Mouse (Mus musculus) liver, adult 2 months (tissue): Measurements from ENCODE around the gene Plekha3. TPM values are rescaled to one million over a fixed set of nuclear protein-coding genes. Genes with fewer than 3 reads are reported as not detected.

ENCODE experiments used
- DNase-seq: peaks from one replicate; pipeline ENCODE4 v3.0.0-alpha.2; 2011; ENCODE audit warnings: low read depth, low spot score; ENCODE audit errors: extremely low read depth
- H3K27ac ChIP-seq: fragments of 200-500 bp; replicated peaks from 2 replicates; pipeline ENCODE4 v1.5.1; 2012; ENCODE audit warnings: low read depth, mild to moderate bottlenecking, control low read depth, inconsistent platforms, low read length; ENCODE audit not compliant: insufficient read depth
- H3K27me3 ChIP-seq: fragments of 200-500 bp; 2 replicates; pipeline ENCODE4 v1.6.1; 2012; ENCODE audit warnings: mild to moderate bottlenecking, moderate library complexity, low read length, inconsistent platforms; ENCODE audit not compliant: control insufficient read depth, insufficient read depth
- H3K36me3 ChIP-seq: fragments of 200-500 bp; 2 replicates; pipeline ENCODE4 v1.6.1; 2012; ENCODE audit warnings: low read length, inconsistent platforms; ENCODE audit not compliant: control insufficient read depth, insufficient read depth
- H3K4me1 ChIP-seq: fragments of 200-500 bp; 2 replicates; pipeline ENCODE4 v1.6.1; 2011; ENCODE audit warnings: low read length; ENCODE audit not compliant: control insufficient read depth, insufficient read depth
- H3K4me3 ChIP-seq: fragments of 200-500 bp; 2 replicates; pipeline ENCODE4 v1.5.1; 2011; ENCODE audit warnings: low read depth, mild to moderate bottlenecking, control low read depth, low read length, moderate library complexity; ENCODE audit not compliant: insufficient read depth
- H3K79me2 ChIP-seq: fragments of 200-500 bp; 2 replicates; pipeline ENCODE4 v1.6.1; 2012; ENCODE audit warnings: inconsistent platforms, mild to moderate bottlenecking, low read length, moderate library complexity; ENCODE audit not compliant: control insufficient read depth, insufficient read depth
- H3K9ac ChIP-seq: fragments of 200-500 bp; 2 replicates; pipeline ENCODE4 v1.6.1; 2012; ENCODE audit warnings: low read depth, mild to moderate bottlenecking, control low read depth, inconsistent platforms, low read length
- CTCF ChIP-seq: fragments of 200-500 bp; IDR thresholded peaks from 2 replicates; pipeline ENCODE4 v1.5.1; 2011; ENCODE audit warnings: low read depth, low read length, control low read depth
- POLR2A ChIP-seq: fragments of 200-500 bp; IDR thresholded peaks from 2 replicates; pipeline ENCODE4 v1.6.1; 2011; ENCODE audit warnings: low read length, control low read depth; ENCODE audit not compliant: insufficient read depth; ENCODE audit errors: extremely low read depth
- WGBS: fragments of 180-500 bp; shearing (Covaris S2); methylation state at CpG from one replicate; pipeline ENCODE4 v1.1.7; 2018; 5-methylcytosine and 5-hydroxymethylcytosine counted together
- polyA plus RNA-seq: library from polyadenylated mRNA; depleted of rRNA; stranded (reverse); fragments of >200 nt; gene quantifications from 2 replicates; pipeline ENCODE4 v1.2.3, GENCODE M21; 2012
- total RNA-seq: library from RNA; depleted of rRNA; stranded (reverse); fragments of >200 nt; gene quantifications from 2 replicates; pipeline ENCODE4 v1.2.3, GENCODE M21; 2014

Gene Plekha3
- total and polyA plus RNA-seq, 2 experiments, result 7.4 to 14.3 TPM

DNA sequence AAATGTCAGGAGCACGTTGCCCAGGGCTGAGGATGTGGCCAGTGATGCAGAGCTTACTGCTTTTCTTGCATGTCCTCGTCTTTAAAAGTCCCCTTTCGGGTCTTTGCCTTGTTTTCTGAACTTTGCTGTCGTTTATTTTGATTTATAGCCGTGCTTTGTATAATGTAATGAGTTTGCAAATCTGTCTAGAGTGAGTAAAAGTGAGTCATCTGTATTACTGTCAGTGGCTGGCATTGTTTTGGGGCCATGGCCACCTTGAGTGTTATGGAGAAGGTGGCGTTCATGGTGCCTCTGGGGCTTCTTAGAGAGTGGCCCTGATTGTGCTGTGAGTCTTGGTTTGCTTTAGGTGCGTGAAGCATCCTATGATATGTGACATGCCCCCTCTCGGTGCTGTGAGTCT lies 7.2 kb downstream of the Plekha3 start:
- Histone ChIP-seq H3K27me3 (no peaks in the 10 kb centered on the region), H3K4me1 (0 out of 2 replicates have a peak, but pooled peaks cover 2% of the 10 kb centered on the region), H3K9ac (no peak overlapping the region), H3K79me2 (peaks cover 3% of the 10 kb centered on the region; the same call in 1 of the 2 replicates), H3K4me3 (no peak overlapping the region), H3K27ac (no peak overlapping the region), H3K36me3 (peaks cover 32% of the 10 kb centered on the region)
- TF ChIP-seq CTCF (no peak), POLR2A (no peak)
- no peak for DNase-seq
- 96% methylated on average over 8 of the region's 8 CpGs for WGBS

DNA sequence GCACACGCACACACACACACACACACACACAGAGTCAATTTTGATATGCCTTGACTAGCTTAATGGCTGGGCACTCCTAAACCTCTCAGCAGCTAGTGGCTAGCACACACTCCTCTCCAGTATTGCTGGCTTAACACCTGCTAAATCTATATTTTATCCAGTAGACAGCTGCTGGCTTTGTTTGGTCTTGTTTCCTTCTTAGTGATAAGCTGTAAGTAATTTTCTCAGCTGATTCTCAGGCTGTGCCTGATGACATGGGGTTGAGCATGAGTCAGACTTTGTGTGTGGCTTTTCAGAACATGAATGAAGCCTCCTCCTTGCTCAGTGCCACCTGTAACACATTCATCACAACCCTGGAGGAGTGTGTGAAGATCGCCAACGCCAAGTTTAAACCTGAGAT lies 11.9 kb downstream of the Plekha3 start:
- H3K4me3 ChIP-seq, result no peak overlapping the region
- H3K27me3 ChIP-seq, result no peaks in the 10 kb centered on the region
- H3K9ac ChIP-seq, result no peak overlapping the region
- peaks cover 2% of the 10 kb centered on the region; the same call in 1 of the 2 replicates for H3K4me1 ChIP-seq
- no peak overlapping the region for H3K27ac ChIP-seq
- no peak for DNase-seq
- no peaks in the 10 kb centered on the region for H3K79me2 ChIP-seq
- peaks cover 41% of the 10 kb centered on the region for H3K36me3 ChIP-seq
- no peak for TF ChIP-seq CTCF
- TF ChIP-seq POLR2A, result no peak
- 93% methylated on average over 3 of the region's 3 CpGs for WGBS

DNA sequence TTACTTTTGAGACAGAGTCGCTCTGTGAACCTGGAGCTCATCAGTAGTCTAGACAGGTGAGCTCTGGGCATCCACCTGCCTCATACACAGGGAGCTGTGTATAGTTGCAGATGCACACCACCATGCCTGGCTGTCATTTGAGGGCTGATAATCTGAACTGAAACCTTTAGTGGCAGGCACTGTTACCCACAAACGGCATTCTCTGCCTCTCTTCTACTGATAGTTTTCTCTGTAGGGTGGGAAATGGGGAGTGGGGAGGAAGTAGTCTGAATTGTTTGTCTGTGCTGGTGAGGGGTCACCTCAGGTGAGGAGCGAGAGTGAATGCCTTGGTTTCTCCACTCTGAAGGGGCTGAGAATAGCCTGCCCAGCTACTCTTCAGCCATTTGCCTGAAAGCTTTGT lies 12.5 kb downstream of the Plekha3 start:
- Histone ChIP-seq H3K4me3 (no peak overlapping the region), H3K36me3 (peaks cover 46% of the 10 kb centered on the region), H3K27ac (no peak overlapping the region), H3K9ac (no peak overlapping the region), H3K79me2 (no peaks in the 10 kb centered on the region), H3K27me3 (no peaks in the 10 kb centered on the region), H3K4me1 (peaks cover 2% of the 10 kb centered on the region; the same call in 1 of the 2 replicates)
- WGBS, result 72% methylated on average over 3 of the region's 3 CpGs
- no peak for DNase-seq
- TF ChIP-seq CTCF (no peak), POLR2A (no peak)

GRCm38 (mm10) chr2:76688162-76688561 lies 13.1 kb downstream of the Plekha3 start:
- 83% methylated on average over 7 of the region's 7 CpGs for WGBS

DNA sequence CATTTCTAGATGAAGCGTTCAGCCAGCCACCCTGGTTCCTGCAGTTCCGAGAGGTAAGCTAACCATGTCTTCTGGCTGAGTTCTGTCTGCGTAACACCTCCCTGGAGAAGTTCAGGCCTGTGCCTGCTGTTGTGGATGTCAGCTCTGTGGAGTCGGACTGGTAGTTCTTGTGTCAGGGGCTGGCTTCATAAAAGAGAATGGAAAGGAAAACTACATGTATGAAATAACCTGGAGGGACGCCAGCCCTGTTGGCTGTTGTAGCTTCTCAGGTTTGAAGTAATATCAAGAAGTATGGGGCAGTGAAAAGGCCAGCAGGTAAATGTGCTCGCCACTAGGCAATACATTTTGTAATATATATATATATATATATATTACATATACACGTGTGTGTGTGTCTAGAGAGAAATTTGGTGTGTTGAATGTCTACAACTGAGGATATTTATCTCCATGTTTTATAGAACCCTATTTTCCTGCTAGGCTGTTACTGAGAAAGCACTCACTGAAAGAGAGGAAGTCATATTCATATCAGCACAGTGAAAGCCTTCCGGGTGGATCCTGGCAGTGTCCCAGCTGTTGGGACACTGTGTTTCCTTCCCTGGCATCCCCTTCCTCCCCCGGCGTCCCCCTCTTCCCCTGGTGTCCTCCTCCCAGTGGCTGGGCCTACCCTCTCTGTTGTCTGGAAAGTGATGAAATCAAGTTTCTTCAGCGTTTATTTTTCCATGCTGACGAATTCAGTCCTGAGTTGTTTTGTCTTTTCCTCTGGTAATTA lies 15.5 kb downstream of the Plekha3 start:
- peaks cover 53% of the 10 kb centered on the region for H3K36me3 ChIP-seq
- no peak overlapping the region for H3K9ac ChIP-seq
- TF ChIP-seq POLR2A (no peak), CTCF (no peak)
- WGBS, result 68% methylated on average over 12 of the region's 12 CpGs
- DNase-seq, result peak; percentile 26
- no peak overlapping the region for H3K4me3 ChIP-seq
- no peaks in the 10 kb centered on the region for H3K27me3 ChIP-seq
- no peaks in the 10 kb centered on the region for H3K79me2 ChIP-seq
- no peak overlapping the region for H3K27ac ChIP-seq
- peaks cover 2% of the 10 kb centered on the region; the same call in 1 of the 2 replicates for H3K4me1 ChIP-seq

More at GRCm38 (mm10) chr2:76688162-76688561, 13.1 kb downstream of the Plekha3 start:
- Histone ChIP-seq H3K27ac (no peak overlapping the region), H3K9ac (no peak overlapping the region), H3K4me1 (peaks cover 2% of the 10 kb centered on the region; the same call in 1 of the 2 replicates), H3K79me2 (no peaks in the 10 kb centered on the region), H3K36me3 (peaks cover 48% of the 10 kb centered on the region), H3K4me3 (no peak overlapping the region), H3K27me3 (no peaks in the 10 kb centered on the region)
- no peak for DNase-seq
- TF ChIP-seq POLR2A (no peak), CTCF (no peak)

DNA sequence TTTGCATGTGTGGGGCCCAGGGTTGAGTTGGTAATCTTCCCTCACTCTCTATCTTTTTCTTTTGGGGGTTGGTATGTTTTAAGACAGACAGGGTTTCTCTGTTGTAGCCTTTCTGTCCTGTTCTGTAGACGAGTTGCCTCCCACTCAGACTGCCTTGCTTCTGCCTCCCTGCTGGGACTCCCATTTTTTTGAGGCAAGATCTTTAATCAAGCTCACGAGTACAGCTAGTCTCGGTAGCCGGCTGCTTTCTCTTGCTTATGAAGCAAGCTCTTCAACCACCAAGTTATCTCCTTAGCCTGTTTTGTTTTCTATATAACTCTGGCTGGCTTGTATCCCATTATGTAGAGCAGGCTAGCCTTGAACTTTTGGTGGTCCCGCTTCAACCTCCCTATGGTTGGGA lies 18.7 kb downstream of the Plekha3 start:
- Histone ChIP-seq H3K27ac (no peak overlapping the region), H3K27me3 (no peaks in the 10 kb centered on the region), H3K4me1 (peaks cover 2% of the 10 kb centered on the region; the same call in 1 of the 2 replicates), H3K4me3 (no peak overlapping the region), H3K36me3 (peaks cover 53% of the 10 kb centered on the region), H3K9ac (no peak overlapping the region), H3K79me2 (no peaks in the 10 kb centered on the region)
- TF ChIP-seq POLR2A, result no peak
- no peak for TF ChIP-seq CTCF
- 96% methylated on average over 5 of the region's 5 CpGs for WGBS
- DNase-seq, result no peak
